Mouse (Mus musculus): ENCODE results near the gene Cdcp2. TPM values are rescaled to one million over a fixed set of nuclear protein-coding genes. Genes with fewer than 3 reads are reported as not detected.

The Cdcp2 gene
- polyA plus RNA-seq, 1 experiment from 2014 or later = not detected

Other genes starting within 250 kb of the Cdcp2 start
- 55.5 and 64.8 TPM in 2 replicates for gene Ssbp3, start 186.2 kb upstream of the Cdcp2 start, polyA plus RNA-seq (2015; fragmentation: Nextera tagmentation; extraction: Ambion mirVana)
- gene Mrpl37, start 30.0 kb upstream of the Cdcp2 start, polyA plus RNA-seq (2015; fragmentation: Nextera tagmentation; extraction: Ambion mirVana) = 64.6 and 71.1 TPM in 2 replicates
- gene Cyb5rl, start 29.9 kb upstream of the Cdcp2 start, polyA plus RNA-seq (2015; fragmentation: Nextera tagmentation; extraction: Ambion mirVana) = 2.6 and 2.8 TPM in 2 replicates
- gene Tmem59, start 81.5 kb downstream of the Cdcp2 start, polyA plus RNA-seq (2015; fragmentation: Nextera tagmentation; extraction: Ambion mirVana) = 150 and 179 TPM in 2 replicates
- gene Tceanc2, start 82.2 kb downstream of the Cdcp2 start, polyA plus RNA-seq (2015; fragmentation: Nextera tagmentation; extraction: Ambion mirVana) = 12.7 and 16.9 TPM in 2 replicates
- not detected in 2 replicates for gene Ldlrad1, start 112.3 kb downstream of the Cdcp2 start, polyA plus RNA-seq (2015; fragmentation: Nextera tagmentation; extraction: Ambion mirVana)
- gene Lrrc42, start 156.6 kb downstream of the Cdcp2 start, polyA plus RNA-seq (2015; fragmentation: Nextera tagmentation; extraction: Ambion mirVana) = 16.8 and 18.1 TPM in 2 replicates
- 9.1 and 9.2 TPM in 2 replicates for gene Hspb11, start 156.7 kb downstream of the Cdcp2 start, polyA plus RNA-seq (2015; fragmentation: Nextera tagmentation; extraction: Ambion mirVana)
- not detected in 2 replicates for gene Dio1, start 210.3 kb downstream of the Cdcp2 start, polyA plus RNA-seq (2015; fragmentation: Nextera tagmentation; extraction: Ambion mirVana)
- 28.1 and 28.7 TPM in 2 replicates for gene Yipf1, start 217.5 kb downstream of the Cdcp2 start, polyA plus RNA-seq (2015; fragmentation: Nextera tagmentation; extraction: Ambion mirVana)

All from liver, embryonic 13.5 days (tissue).